Mouse (Mus musculus) urinary bladder, postnatal 14 days (tissue): ENCODE data around the gene Cmtm1.
"Not testable (repeated sequence)": the region's sequence is repeated elsewhere in the genome, so short reads cannot be mapped to it uniquely, and the experiment has no call there.

Experiments
- DNase-seq: peaks from one replicate; pipeline ENCODE4 v3.0.0; 2021; ENCODE audit warnings: low spot score

The Cmtm1 gene

GRCm38 (mm10) chr8:104309441-104310155, at the start of gene Cmtm1, which contains the start of gene Gm45711:
TSS of gene Cmtm1 (minus strand) at chr8:104310145.
TSS of gene Gm45711 (minus strand) at chr8:104310081.
- not testable (repeated sequence) for DNase-seq

- DNase-seq, result no peak
Measured at GRCm38 (mm10) chr8:104358637-104359036, 48.7 kb upstream of the Cmtm1 start.

GRCm38 (mm10) chr8:104354504-104354903, 44.6 kb upstream of the Cmtm1 start:
- no peak for DNase-seq

- DNase-seq, result no peak
Measured at GRCm38 (mm10) chr8:104353186-104353585, 43.2 kb upstream of the Cmtm1 start.

- no peak for DNase-seq
Measured at GRCm38 (mm10) chr8:104350047-104350446, 40.1 kb upstream of the Cmtm1 start.

- no peak for DNase-seq
Measured at GRCm38 (mm10) chr8:104348971-104349370, 39.0 kb upstream of the Cmtm1 start.

- no peak for DNase-seq
Measured at GRCm38 (mm10) chr8:104346706-104347105, 36.8 kb upstream of the Cmtm1 start.

- no peak for DNase-seq
Measured at GRCm38 (mm10) chr8:104344622-104345021, 34.7 kb upstream of the Cmtm1 start.

GRCm38 (mm10) chr8:104343957-104344356, 34.0 kb upstream of the Cmtm1 start:
- DNase-seq, result peak; percentile 90

- DNase-seq, result no peak
Measured at GRCm38 (mm10) chr8:104342426-104342825, 32.5 kb upstream of the Cmtm1 start.

- DNase-seq, result no peak
Measured at GRCm38 (mm10) chr8:104341678-104342077, 31.7 kb upstream of the Cmtm1 start.

GRCm38 (mm10) chr8:104341106-104341561, 31.2 kb upstream of the Cmtm1 start:
- peak; percentile 78 for DNase-seq

- peak; percentile 79 for DNase-seq
Measured at GRCm38 (mm10) chr8:104340233-104341105, 30.5 kb upstream of the Cmtm1 start.

- DNase-seq, result no peak
Measured at GRCm38 (mm10) chr8:104339983-104340232, 30.0 kb upstream of the Cmtm1 start.

GRCm38 (mm10) chr8:104339229-104339982, 29.5 kb upstream of the Cmtm1 start, which contains the start of gene Cmtm3:
TSS of gene Cmtm3 (plus strand) at chr8:104339410.
- no peak for DNase-seq

- DNase-seq, result no peak
Measured at GRCm38 (mm10) chr8:104337890-104338289, 27.9 kb upstream of the Cmtm1 start.

- DNase-seq, result no peak
Measured at GRCm38 (mm10) chr8:104336806-104337205, 26.9 kb upstream of the Cmtm1 start.

- DNase-seq, result no peak
Measured at GRCm38 (mm10) chr8:104334196-104334595, 24.3 kb upstream of the Cmtm1 start.

- no peak for DNase-seq
Measured at GRCm38 (mm10) chr8:104333786-104334185, 23.8 kb upstream of the Cmtm1 start.

- DNase-seq, result no peak
Measured at GRCm38 (mm10) chr8:104332665-104333631, 23.0 kb upstream of the Cmtm1 start.

GRCm38 (mm10) chr8:104321930-104322329, 12.0 kb upstream of the Cmtm1 start, which contains the start of gene Cmtm2b:
TSS of gene Cmtm2b (plus strand) at chr8:104322230.
- DNase-seq, result not testable (repeated sequence)
